Mouse (Mus musculus) retina, postnatal 1 day (tissue): ENCODE measurements at regions not wholly inside any gene's neighbourhood (a gene's known extent, or its start where the extent isn't known, plus 50 kb on each side); places are given as distances from the start of the nearest gene placed in this dataset.

Source experiments
- DNase-seq: peaks from one replicate; pipeline ENCODE4 v3.0.0-alpha.2; 2012

DNA sequence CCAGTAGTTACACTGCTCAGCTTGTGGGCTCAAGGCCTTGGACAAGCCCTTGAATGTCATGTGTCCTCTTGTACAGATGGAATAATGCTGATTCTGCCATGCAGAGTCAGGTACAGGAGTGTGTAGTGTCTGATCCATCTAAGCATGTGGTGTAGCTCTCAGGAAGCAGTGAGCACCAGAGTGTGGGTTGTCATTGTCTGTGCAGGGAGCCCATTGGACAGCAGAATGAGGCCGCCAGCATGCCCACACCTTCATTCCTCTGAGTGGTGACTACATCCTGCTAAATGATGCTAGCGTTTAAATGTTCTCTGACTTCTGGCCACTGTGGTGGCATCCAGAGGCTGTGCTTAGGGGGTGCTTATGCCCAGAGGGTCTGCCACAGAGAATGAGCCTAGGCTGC lies 137.5 kb upstream of the Kcnab2 start:
- DNase-seq: no peak

DNA sequence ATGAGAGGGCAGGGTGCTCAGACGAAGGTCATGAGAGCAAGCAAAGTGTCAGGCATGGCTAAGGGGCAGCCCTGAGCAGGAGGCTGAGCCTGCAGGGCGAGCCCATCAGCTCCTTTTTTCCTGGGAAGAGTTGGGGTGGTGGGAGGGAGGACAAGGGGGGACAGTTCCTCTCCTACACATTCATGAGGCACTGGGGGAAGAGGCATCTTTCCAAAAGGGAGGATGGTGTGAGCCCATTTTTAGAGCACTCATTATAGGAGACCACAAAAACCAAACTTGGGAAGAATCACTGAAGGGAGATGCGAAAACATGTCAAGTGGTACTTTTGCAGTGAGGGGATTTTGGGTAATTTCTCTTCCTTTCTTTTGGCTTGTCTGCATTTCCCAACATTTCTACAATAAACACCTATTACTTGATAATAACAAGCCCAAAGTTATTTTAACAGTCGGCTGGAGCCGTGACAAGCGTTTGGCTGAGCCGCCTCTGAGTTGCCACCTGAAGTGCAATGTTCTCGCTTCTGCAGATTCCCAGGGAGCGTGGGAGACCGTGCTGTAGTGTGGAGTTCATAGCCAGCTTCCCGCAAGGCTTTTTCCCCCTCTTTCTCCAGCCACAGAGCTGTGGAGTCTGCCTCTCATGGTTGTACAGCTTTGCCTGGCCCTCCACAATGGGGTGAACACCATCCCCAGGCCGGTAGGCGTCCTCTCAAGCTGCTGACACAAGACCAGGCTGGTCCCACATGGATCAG lies 136.9 kb upstream of the Kcnab2 start:
- no peak for DNase-seq
